Mouse (Mus musculus) liver, adult (tissue): ENCODE data around the gene Cst12.

Experiments
- GATA4 ChIP-seq: IDR thresholded peaks from 2 replicates; pipeline ENCODE4 v1.6.1; 2014; ENCODE audit warnings: mild to moderate bottlenecking, low read length; ENCODE audit not compliant: insufficient replicate concordance

The Cst12 gene

DNA sequence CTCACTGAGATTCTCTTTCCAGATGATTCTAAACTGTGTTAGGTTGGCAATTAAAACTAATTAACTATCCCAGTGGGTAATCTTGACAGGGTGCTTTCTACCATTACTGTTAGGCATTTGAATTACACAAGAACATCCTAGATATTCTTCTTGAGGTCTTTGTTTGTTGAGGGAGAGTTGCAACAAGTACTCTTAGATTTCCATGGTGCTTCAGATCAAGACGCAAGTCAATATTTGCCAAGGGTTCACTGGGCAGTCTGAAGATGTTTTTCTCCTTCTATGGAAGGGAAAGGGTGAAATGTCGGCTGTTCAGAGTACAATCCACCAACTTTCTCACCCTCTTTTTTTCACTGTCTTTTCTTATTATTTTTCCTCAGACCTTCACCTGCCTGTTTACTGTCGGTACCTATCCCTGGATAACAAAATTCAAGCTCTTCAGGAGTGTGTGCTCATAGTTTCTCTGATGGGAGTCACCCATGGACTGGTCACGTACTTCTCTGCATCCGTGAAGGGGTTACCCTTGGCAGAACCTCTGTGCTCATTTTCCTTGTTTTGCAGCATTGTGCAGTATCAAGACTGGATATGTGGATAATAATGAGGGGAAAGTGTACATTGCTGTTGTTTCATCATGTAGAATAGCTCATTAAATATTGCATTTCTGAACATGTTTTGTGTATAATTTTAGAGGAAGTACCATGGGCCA is 49.1 kb downstream of the Cst12 start:
- TF ChIP-seq GATA4 = no peak

DNA sequence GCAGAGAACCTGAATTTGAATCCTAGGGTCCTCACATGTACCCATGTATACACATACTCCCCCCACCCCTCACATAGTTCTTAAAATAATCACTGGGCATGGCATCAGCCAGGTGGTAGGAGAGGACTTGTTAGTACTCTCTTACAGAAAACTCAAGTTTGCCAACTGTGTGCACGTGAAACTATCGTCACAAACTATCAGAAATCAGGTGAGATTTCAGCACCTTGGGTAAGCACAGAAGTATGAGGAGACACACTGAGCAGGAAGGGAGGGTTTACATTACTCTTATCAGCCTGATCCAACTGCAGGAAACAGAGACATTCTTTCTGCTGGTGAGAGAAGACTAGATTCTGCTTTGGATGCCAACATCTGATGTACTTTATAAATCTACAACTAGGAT is 50.1 kb downstream of the Cst12 start:
- TF ChIP-seq GATA4 = no peak
